Mouse (Mus musculus): Measurements from ENCODE around the gene Olfr1286. TPM values are rescaled to one million over a fixed set of nuclear protein-coding genes. Genes with fewer than 3 reads are reported as not detected.

The Olfr1286 gene
- not detected in 2 replicates for polyA plus RNA-seq (2015; fragmentation: Nextera tagmentation; extraction: Ambion mirVana)

- Histone ChIP-seq H3K27ac (no peak within 1 kb of the TSS), H3K9ac (ENCODE audit: low read depth, low read length) (no peak within 1 kb of the TSS), H3K4me1 (replicated peaks; ENCODE audit: insufficient read depth, low read length) (no peaks in the 10 kb centered on the region), H3K36me3 (ENCODE audit: insufficient read depth, low read length) (no peaks in the 10 kb centered on the region), H3K9me3 (replicated peaks; ENCODE audit: low read length) (no peaks in the 10 kb centered on the region), H3K4me3 (replicated peaks; ENCODE audit: low read depth, low read length) (no peak within 1 kb of the TSS), H3K27me3 (ENCODE audit: insufficient read depth, low read length) (no peaks in the 10 kb centered on the region), H3K4me2 (ENCODE audit: low read length) (no peak within 1 kb of the TSS)
- no peak for TF ChIP-seq CTCF (IDR thresholded peaks at IDR 0.05; ENCODE audit: low read depth)
- ATAC-seq (replicated peaks; ENCODE audit: low FRiP score, low read depth), result no peak
- DNase-seq (ENCODE audit: low spot score), result no peak
- 43% methylated on average over 1 of the region's 1 CpGs for WGBS
Measured at GRCm38 (mm10) chr2:111422931-111423330, at the start of gene Olfr1286. Gene Olfr1286, minus strand, starts transcription at chr2:111423115.

DNA sequence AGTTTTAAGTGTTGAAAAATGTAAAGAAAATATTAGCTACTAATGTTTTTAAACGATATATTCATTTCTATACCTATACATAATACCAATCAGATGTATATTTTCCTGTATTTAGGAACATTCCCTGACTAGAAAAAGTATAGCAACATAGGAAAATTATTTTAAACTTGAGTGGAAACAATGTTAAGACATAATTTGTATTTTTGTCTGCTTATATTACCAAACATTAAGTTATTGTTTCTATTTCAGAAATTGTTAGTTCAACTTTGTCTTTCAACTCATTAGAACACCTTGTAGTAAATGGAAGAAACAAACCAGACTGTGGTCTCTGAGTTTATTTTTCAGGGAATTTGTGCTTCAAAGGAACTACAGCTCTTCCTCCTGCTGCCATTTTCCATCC, 25.9 kb upstream of the Olfr1286 start, which contains the start of gene Olfr1287:
Olfr1287 (plus strand) TSS at position 301 of the 400 bp plus-strand sequence.
- 62% methylated on average over 1 of the region's 1 CpGs for WGBS
- no peak within 1 kb of the TSS for H3K4me3 ChIP-seq (replicated peaks; ENCODE audit: low read depth, low read length)
- no peak for DNase-seq (ENCODE audit: low spot score)

GRCm38 (mm10) chr2:111375222-111375621, 47.7 kb downstream of the Olfr1286 start, which contains the start of gene Olfr1284:
Gene Olfr1284, plus strand, starts transcription at chr2:111375522.
- no peak within 1 kb of the TSS for H3K4me3 ChIP-seq (replicated peaks; ENCODE audit: low read depth, low read length)
- no peak within 1 kb of the TSS for H3K4me2 ChIP-seq (ENCODE audit: low read length)
- H3K9me3 ChIP-seq (replicated peaks; ENCODE audit: low read length), result no peaks in the 10 kb centered on the region
- no peaks in the 10 kb centered on the region for H3K36me3 ChIP-seq (ENCODE audit: insufficient read depth, low read length)
- no peak for ATAC-seq (replicated peaks; ENCODE audit: low FRiP score, low read depth)
- no peak for TF ChIP-seq CTCF (IDR thresholded peaks at IDR 0.05; ENCODE audit: low read depth)
- H3K9ac ChIP-seq (ENCODE audit: low read depth, low read length), result no peak within 1 kb of the TSS
- no peaks in the 10 kb centered on the region for H3K4me1 ChIP-seq (replicated peaks; ENCODE audit: insufficient read depth, low read length)
- no peak within 1 kb of the TSS for H3K27ac ChIP-seq
- no peak for DNase-seq (ENCODE audit: low spot score)
- H3K27me3 ChIP-seq (ENCODE audit: insufficient read depth, low read length), result no peaks in the 10 kb centered on the region
- WGBS, result 92% methylated on average over 1 of the region's 1 CpGs

More for the DNA sequence above, 25.9 kb upstream of the Olfr1286 start, which contains the start of gene Olfr1287:
- no peak within 1 kb of the TSS for H3K9ac ChIP-seq (ENCODE audit: low read depth, low read length)
- no peaks in the 10 kb centered on the region for H3K36me3 ChIP-seq (ENCODE audit: insufficient read depth, low read length)
- ATAC-seq (replicated peaks; ENCODE audit: low FRiP score, low read depth), result no peak
- H3K4me2 ChIP-seq (ENCODE audit: low read length), result no peak within 1 kb of the TSS
- TF ChIP-seq CTCF (IDR thresholded peaks at IDR 0.05; ENCODE audit: low read depth), result no peak
- H3K4me1 ChIP-seq (replicated peaks; ENCODE audit: insufficient read depth, low read length), result no peaks in the 10 kb centered on the region
- no peaks in the 10 kb centered on the region for H3K27me3 ChIP-seq (ENCODE audit: insufficient read depth, low read length)
- H3K27ac ChIP-seq, result no peak within 1 kb of the TSS
- no peaks in the 10 kb centered on the region for H3K9me3 ChIP-seq (replicated peaks; ENCODE audit: low read length)

Other genes with a start within 250 kb of the Olfr1286 start
- gene 4930430A15Rik, start 193.5 kb downstream of the Olfr1286 start, polyA plus RNA-seq (2015; fragmentation: Nextera tagmentation; extraction: Ambion mirVana), result not detected in 2 replicates
- not detected in 2 replicates for gene Olfr1275, start 187.8 kb downstream of the Olfr1286 start, polyA plus RNA-seq (2015; fragmentation: Nextera tagmentation; extraction: Ambion mirVana)
- gene Olfr1276, start 168.6 kb downstream of the Olfr1286 start, polyA plus RNA-seq (2015; fragmentation: Nextera tagmentation; extraction: Ambion mirVana), result not detected in 2 replicates
- not detected in 2 replicates for gene Olfr1277, start 149.0 kb downstream of the Olfr1286 start, polyA plus RNA-seq (2015; fragmentation: Nextera tagmentation; extraction: Ambion mirVana)
- gene Olfr1278, start 133.0 kb downstream of the Olfr1286 start, polyA plus RNA-seq (2015; fragmentation: Nextera tagmentation; extraction: Ambion mirVana), result not detected in 2 replicates
- not detected in 2 replicates for gene Olfr1279, start 122.5 kb downstream of the Olfr1286 start, polyA plus RNA-seq (2015; fragmentation: Nextera tagmentation; extraction: Ambion mirVana)
- not detected in 2 replicates for gene Olfr1280, start 109.1 kb downstream of the Olfr1286 start, polyA plus RNA-seq (2015; fragmentation: Nextera tagmentation; extraction: Ambion mirVana)
- gene Olfr1281, start 96.6 kb downstream of the Olfr1286 start, polyA plus RNA-seq (2015; fragmentation: Nextera tagmentation; extraction: Ambion mirVana), result not detected in 2 replicates
- gene Olfr1282, start 87.0 kb downstream of the Olfr1286 start, polyA plus RNA-seq (2015; fragmentation: Nextera tagmentation; extraction: Ambion mirVana), result not detected in 2 replicates
- gene Olfr1283, start 56.3 kb downstream of the Olfr1286 start, polyA plus RNA-seq (2015; fragmentation: Nextera tagmentation; extraction: Ambion mirVana), result not detected in 2 replicates
- not detected in 2 replicates for gene Olfr1284, start 47.6 kb downstream of the Olfr1286 start, polyA plus RNA-seq (2015; fragmentation: Nextera tagmentation; extraction: Ambion mirVana)
- not detected in 2 replicates for gene Olfr1287, start 26.0 kb upstream of the Olfr1286 start, polyA plus RNA-seq (2015; fragmentation: Nextera tagmentation; extraction: Ambion mirVana)
- not detected in 2 replicates for gene Olfr1288, start 51.0 kb upstream of the Olfr1286 start, polyA plus RNA-seq (2015; fragmentation: Nextera tagmentation; extraction: Ambion mirVana)
- gene Olfr1289, start 57.7 kb upstream of the Olfr1286 start, polyA plus RNA-seq (2015; fragmentation: Nextera tagmentation; extraction: Ambion mirVana), result not detected in 2 replicates
- gene Olfr1290, start 70.7 kb upstream of the Olfr1286 start, polyA plus RNA-seq (2015; fragmentation: Nextera tagmentation; extraction: Ambion mirVana), result not detected in 2 replicates
- not detected in 2 replicates for gene Olfr1291-ps1, start 74.1 kb upstream of the Olfr1286 start, polyA plus RNA-seq (2015; fragmentation: Nextera tagmentation; extraction: Ambion mirVana)
- not detected in 2 replicates for gene Olfr1293-ps, start 102.1 kb upstream of the Olfr1286 start, polyA plus RNA-seq (2015; fragmentation: Nextera tagmentation; extraction: Ambion mirVana)
- gene Olfr1294, start 117.2 kb upstream of the Olfr1286 start, polyA plus RNA-seq (2015; fragmentation: Nextera tagmentation; extraction: Ambion mirVana), result not detected in 2 replicates
- gene Olfr1295, start 146.6 kb upstream of the Olfr1286 start, polyA plus RNA-seq (2015; fragmentation: Nextera tagmentation; extraction: Ambion mirVana), result not detected in 2 replicates
- not detected in 2 replicates for gene Olfr1297, start 203.4 kb upstream of the Olfr1286 start, polyA plus RNA-seq (2015; fragmentation: Nextera tagmentation; extraction: Ambion mirVana)
- gene Olfr1298, start 226.1 kb upstream of the Olfr1286 start, polyA plus RNA-seq (2015; fragmentation: Nextera tagmentation; extraction: Ambion mirVana), result not detected in 2 replicates
- not detected in 2 replicates for gene Olfr1299, start 238.3 kb upstream of the Olfr1286 start, polyA plus RNA-seq (2015; fragmentation: Nextera tagmentation; extraction: Ambion mirVana)

All from kidney, postnatal 0 days (tissue).